Mouse (Mus musculus) left cerebral cortex, postnatal 10 days (tissue): Measurements from ENCODE around the gene Ypel3. TPM values are rescaled to one million over a fixed set of nuclear protein-coding genes. Genes with fewer than 3 reads are reported as not detected.
A peak's percentile ranks its signal among the peaks of the same experiment; 100 is the strongest.

Source experiments
- DNase-seq, 2 experiments: peaks; one replicate each; pipeline ENCODE4 v3.0.0; 2021 to 2022; ENCODE audit warnings: low spot score in 2 of 2, mixed read lengths in 1 of 2; ENCODE audit errors: extremely low spot score in 1 of 2
- intact Hi-C: fragments of 180-260 bp; cut with DNase I; formaldehyde crosslinking; loops from one replicate; pipeline ENCODE4 v1.15.1; 2025
- total RNA-seq, 2 experiments: library from RNA; stranded (reverse); gene quantifications; 2 replicates each; pipeline ENCODE4 v1.2.3; 2021

Ypel3 gene
- total RNA-seq, 2 experiments from 2014 or later, result 167 to 169 TPM

DNA sequence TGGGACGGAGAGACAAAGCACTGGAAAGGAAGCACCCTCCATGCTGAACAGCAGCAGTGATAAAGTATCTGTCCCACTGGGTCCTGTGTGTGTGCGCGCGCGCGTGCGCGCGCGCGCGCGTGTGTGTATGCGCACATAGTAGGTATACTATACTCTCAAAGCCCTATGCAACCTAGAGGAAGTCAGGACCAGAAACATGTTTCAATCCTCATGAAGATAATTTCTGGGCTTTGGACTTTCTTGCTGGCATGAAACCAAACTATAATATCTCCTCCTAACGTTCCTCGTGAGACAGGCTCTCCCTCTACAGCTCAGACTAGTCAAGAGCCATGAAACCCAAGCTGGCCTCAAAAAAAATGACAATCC, 24.3 kb downstream of the Ypel3 start:
- intact Hi-C loops, result no loop called here
- no peak for DNase-seq

GRCm38 (mm10) chr7:126802134-126802889, 25.6 kb downstream of the Ypel3 start:
- intact Hi-C loops, result no loop called here
- peak in 1 of 2 experiments; percentile 29 for DNase-seq

- DNase-seq, result no peak
- intact Hi-C loops, result no loop called here
Observed at GRCm38 (mm10) chr7:126803181-126803580, 26.4 kb downstream of the Ypel3 start.

- DNase-seq, result no peak
- intact Hi-C loops, result no loop called here
Observed at GRCm38 (mm10) chr7:126803751-126804150, 27.0 kb downstream of the Ypel3 start.

DNA sequence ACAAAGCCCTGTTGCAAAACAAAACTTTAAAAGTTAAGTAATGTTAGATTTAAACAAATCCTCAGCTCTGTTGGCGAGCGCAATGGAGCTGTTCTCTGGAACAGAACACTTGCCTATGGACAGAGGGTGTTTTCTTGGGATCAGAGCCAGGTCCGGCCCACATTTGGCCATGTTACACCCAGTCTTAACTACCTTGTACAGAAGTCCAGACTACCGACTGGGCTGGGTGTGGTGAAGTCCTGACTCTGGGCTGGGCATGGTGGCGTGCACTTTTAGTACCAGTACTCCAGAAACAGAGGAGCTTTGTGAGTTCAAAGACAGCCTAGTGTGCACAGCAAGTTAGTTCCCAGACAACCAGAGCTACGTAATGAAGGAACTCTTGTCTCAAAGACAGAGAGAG, 30.2 kb downstream of the Ypel3 start:
- intact Hi-C loops, result no loop called here
- DNase-seq, result no peak

DNA sequence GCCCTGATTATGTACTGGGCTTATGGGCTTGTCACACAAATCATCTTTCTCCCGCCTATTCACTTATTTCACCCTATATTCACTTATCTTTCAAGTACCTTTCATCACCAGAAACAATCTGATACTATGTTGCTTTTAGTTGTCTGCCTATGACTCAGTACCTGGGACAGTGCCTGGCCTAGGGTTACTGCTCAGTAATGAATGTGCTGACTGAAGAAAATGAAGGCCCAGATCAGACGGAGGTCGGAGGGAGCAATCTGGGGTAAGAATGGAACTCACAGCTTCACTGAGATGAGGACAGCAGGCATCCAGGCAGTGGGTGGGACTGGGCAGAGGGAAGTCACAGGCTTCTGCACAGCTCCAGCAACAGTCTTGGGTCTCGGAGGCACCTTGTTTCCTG, 30.6 kb downstream of the Ypel3 start:
- DNase-seq, result no peak
- intact Hi-C loops, result no loop called here

GRCm38 (mm10) chr7:126808703-126809455, 32.1 kb downstream of the Ypel3 start:
- peak; percentile 84 to 91 for DNase-seq
- intact Hi-C loops, result no loop called here

- DNase-seq, result no peak
- intact Hi-C loops, result no loop called here
Observed at GRCm38 (mm10) chr7:126809723-126810369, 33.1 kb downstream of the Ypel3 start.

DNA sequence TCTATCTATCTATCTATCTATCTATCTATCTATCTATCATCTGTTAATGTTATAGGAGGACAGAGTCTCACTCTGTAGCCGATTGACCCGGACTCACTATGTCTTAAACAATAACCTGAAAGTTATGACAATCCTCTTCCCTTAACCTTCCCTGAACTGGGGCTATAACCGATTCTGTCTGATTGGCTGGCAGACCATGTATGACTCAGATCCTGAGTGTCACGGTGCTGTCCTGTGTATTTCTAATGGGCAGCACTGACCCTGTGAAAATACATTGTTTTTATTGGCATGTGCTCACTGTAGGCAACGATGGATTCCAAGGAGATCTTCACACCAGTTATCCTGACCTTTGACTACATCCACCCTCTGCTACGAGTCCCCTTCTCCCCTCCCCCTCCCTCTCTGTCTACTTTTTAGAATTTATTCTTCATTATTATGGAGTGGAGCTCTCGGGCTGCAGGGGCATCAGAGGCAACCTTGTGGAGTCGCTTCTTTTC, 39.0 kb downstream of the Ypel3 start:
- DNase-seq, result no peak
- intact Hi-C loops, result no loop called here

- intact Hi-C loops, result no loop called here
- no peak for DNase-seq
Observed at GRCm38 (mm10) chr7:126816494-126816893, 39.7 kb downstream of the Ypel3 start.

DNA sequence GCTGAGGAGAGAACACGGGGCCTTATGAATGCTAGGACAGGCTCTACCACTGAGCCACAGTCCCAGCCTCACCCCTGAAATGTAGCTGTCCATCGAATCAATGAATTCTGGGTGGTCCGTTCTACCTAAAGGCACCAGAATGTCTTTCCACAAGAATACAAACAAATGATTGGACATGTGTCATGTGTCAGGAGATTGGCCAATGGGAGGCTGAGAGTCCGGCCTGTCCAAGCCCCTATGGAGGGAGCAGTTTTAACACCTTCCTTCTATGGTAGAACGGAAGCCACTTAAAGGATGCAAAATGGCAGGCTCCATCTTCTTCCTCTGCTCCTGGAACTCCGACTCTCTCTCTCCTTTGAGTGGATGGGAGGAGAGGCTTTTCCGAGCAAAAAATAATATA, 40.8 kb downstream of the Ypel3 start:
- intact Hi-C loops, result no loop called here
- DNase-seq, result no peak

- intact Hi-C loops, result no loop called here
Observed at GRCm38 (mm10) chr7:126818818-126819217, 42.1 kb downstream of the Ypel3 start.

DNA sequence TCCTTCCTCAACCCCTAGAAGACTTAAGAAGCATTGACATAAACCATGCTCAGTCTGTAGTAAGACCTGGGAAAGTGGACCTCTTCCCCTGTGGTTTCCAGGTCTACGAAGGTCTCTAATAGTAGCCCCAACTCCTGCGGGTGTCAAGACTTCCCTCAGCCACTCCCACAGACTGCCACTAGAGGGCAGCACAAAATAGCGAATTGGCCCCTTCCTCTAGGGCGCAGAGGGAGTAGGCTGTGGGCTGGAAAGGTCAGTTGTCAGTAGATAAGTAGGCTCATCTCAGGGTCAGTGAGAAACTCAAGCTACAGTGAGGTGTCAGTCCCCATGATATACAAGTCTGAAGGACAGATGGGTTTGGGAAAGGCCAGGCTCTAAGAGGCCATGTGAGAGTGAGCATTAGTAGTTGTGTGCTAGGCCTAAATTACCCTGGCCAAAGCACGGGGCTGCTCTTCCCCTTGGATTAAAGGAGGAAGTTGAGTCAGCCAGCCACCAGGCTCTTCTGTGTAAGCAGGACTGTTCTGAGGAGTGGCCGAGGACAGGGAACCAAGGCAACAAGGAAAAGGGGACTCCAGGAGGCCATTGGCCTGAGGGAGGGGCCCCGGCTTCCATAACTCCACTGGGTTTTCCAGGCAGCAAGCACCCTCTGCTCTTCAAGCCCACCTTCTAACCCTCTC, 45.2 kb downstream of the Ypel3 start:
- peak; percentile 67 to 82 for DNase-seq
- intact Hi-C loops, result loop anchor here (2.0 kb wide), 1 partner anchor 39 kb away; the partner anchor contains the start of gene Hirip3

More at GRCm38 (mm10) chr7:126818818-126819217, 42.1 kb downstream of the Ypel3 start:
- no peak for DNase-seq

GRCm38 (mm10) chr7:126822741-126823140, 46.0 kb downstream of the Ypel3 start:
- DNase-seq, result peak in 1 of 2 experiments; percentile 49
- intact Hi-C loops, result loop anchor here (2.0 kb wide), 1 partner anchor 38 kb away; the partner anchor contains the start of gene Hirip3

- DNase-seq, result peak in 1 of 2 experiments; percentile 70
- intact Hi-C loops, result loop anchor here (2.0 kb wide), 1 partner anchor 38 kb away; the partner anchor contains the start of gene Hirip3
Observed at GRCm38 (mm10) chr7:126823202-126823711, 46.5 kb downstream of the Ypel3 start.

- no peak for DNase-seq
- intact Hi-C loops, result loop anchor here (2.0 kb wide), 1 partner anchor 37 kb away; the partner anchor contains the start of gene Hirip3
Observed at GRCm38 (mm10) chr7:126823940-126824339, 47.2 kb downstream of the Ypel3 start.

DNA sequence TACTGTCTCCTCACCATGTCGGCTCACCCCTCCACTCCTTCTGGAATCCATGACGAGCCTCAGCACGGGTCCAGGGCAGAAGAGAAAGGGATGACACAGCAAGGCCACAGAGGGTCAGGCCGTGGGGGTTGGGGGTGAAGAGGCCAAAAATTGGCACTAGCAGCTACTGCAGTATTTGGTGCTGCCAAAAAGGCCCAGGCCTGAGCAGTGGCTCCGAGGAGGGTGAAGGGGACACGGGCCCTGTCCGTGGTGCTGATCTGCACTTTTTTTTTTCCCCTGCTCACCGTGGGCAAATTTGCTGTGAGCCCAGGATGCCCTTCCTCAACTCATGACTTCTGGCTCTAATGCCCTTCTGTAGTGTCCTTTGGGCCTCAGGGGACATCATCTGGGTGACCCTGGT, 48.6 kb downstream of the Ypel3 start:
- intact Hi-C loops, result no loop called here
- DNase-seq, result peak in 1 of 2 experiments; percentile 48

DNA sequence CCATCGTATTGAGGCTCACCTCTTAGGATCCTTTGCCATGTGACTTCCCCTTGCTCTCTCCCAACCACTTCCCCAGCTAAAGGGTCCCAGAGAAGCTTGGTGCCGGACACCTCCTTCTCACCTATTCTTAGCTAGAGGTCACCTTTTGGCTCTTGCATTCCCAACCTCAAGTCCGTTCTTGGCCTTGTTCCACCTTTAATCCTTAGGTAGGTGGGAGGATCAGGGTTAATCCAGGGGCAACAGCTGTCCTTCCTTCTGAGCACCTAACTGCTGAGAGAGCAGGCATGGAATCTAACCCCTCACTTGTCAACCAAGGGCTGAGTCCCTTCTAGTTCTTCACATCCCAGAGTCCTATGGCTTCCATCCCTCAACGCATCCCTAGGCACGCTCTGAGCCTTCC, 49.2 kb downstream of the Ypel3 start:
- intact Hi-C loops, result no loop called here
- DNase-seq, result no peak
